In the genomic region with DNA sequence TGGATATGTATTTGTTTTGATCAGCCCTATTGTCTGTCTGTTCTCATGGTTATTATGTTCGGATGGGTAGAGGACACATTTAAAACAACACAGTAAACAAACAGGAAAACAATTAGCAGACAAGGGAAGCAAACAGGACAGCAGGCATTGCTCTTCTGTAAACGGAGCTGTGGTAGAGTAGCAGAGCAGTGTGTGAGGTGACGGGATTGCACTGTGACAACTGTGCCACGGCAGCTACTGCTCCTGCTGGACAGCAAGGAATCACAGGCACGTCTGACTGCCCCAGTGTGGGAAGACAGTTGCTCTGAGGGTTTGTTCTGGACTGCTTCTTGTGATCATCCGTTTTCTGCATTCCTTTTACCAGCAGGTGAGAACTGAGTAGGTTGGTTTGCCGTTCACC, we compare ENCODE assay signal across 10 mouse cellular contexts.
DNase-seq lines count a peak whose midpoint lies in the region; ATAC-seq and TF ChIP-seq lines count a peak whose summit lies in the region.
"Had no signal": no experiment of that assay in that cellular context is flagged by ENCODE, and none has a peak within 500 bp of the region (broad histone marks: within the 10 kb centered on the region; RNA-seq: fewer than 3 reads in every experiment).

No protein-coding gene starts in this region.

- intact Hi-C loops in heart, postnatal 36 days (cut with DNase I): loop anchor here (1.0 to 2.0 kb wide), 3 partner anchors 60 to 387 kb away; no protein-coding TSS in a partner anchor

- H3K9me3 ChIP-seq in heart, embryonic 13.5 days: no peaks in the 10 kb centered on the region
- H3K9me3 ChIP-seq in liver, postnatal 0 days (ENCODE audit: low read length): no peaks in the 10 kb centered on the region
- H3K9me3 ChIP-seq in liver, embryonic 12.5 days (replicated peaks): no peaks in the 10 kb centered on the region
- H3K9me3 ChIP-seq in midbrain, embryonic 15.5 days: no peaks in the 10 kb centered on the region
- H3K9me3 ChIP-seq in midbrain, embryonic 10.5 days (replicated peaks): no peaks in the 10 kb centered on the region

- 57% methylated on average over 7 of the region's 7 CpGs for WGBS in heart, embryonic 13.5 days
- WGBS in liver, postnatal 0 days (ENCODE audit: insufficient replicate concordance): 67% methylated on average over 7 of the region's 7 CpGs
- WGBS in liver, embryonic 12.5 days (ENCODE audit: insufficient replicate concordance): 55% methylated on average over 7 of the region's 7 CpGs
- WGBS in midbrain, embryonic 15.5 days: 53% methylated on average over 7 of the region's 7 CpGs
- 72% methylated on average over 7 of the region's 7 CpGs for WGBS in midbrain, embryonic 10.5 days

- peak overlapping the region; percentile 1; the same call in 1 of the 2 replicates for H3K27ac ChIP-seq in heart, embryonic 13.5 days (replicated peaks)
- H3K27ac ChIP-seq in liver, postnatal 0 days (ENCODE audit: low read depth): peak overlapping the region; percentile 60; the same call in 1 of the 2 replicates
- H3K27ac ChIP-seq in liver, embryonic 12.5 days: no peak overlapping the region
- peak overlapping the region; percentile 3; the same call in 1 of the 2 replicates for H3K27ac ChIP-seq in midbrain, embryonic 15.5 days
- no peak overlapping the region for H3K27ac ChIP-seq in midbrain, embryonic 10.5 days (replicated peaks)

- H3K4me3 ChIP-seq in heart, embryonic 13.5 days: no peak overlapping the region
- no peak overlapping the region for H3K4me3 ChIP-seq in liver, postnatal 0 days (ENCODE audit: low read depth, low read length)
- H3K4me3 ChIP-seq in liver, embryonic 12.5 days: no peak overlapping the region
- H3K4me3 ChIP-seq in midbrain, embryonic 15.5 days: no peak overlapping the region
- H3K4me3 ChIP-seq in midbrain, embryonic 10.5 days: no peak overlapping the region

- TF ChIP-seq EP300 in liver, postnatal 0 days (IDR thresholded peaks at IDR 0.05; ENCODE audit: low read depth): no peak

- no peak overlapping the region for H3K4me2 ChIP-seq in heart, embryonic 13.5 days
- no peak overlapping the region for H3K4me2 ChIP-seq in liver, postnatal 0 days (ENCODE audit: low read depth, low read length)
- no peak overlapping the region for H3K4me2 ChIP-seq in liver, embryonic 12.5 days
- H3K4me2 ChIP-seq in midbrain, embryonic 15.5 days: no peak overlapping the region

- H3K27me3 ChIP-seq in heart, embryonic 13.5 days (replicated peaks): no peaks in the 10 kb centered on the region
- no peaks in the 10 kb centered on the region for H3K27me3 ChIP-seq in liver, postnatal 0 days (ENCODE audit: insufficient read depth, low read length)
- no peaks in the 10 kb centered on the region for H3K27me3 ChIP-seq in liver, embryonic 12.5 days (replicated peaks)
- no peaks in the 10 kb centered on the region for H3K27me3 ChIP-seq in midbrain, embryonic 15.5 days (replicated peaks)
- no peaks in the 10 kb centered on the region for H3K27me3 ChIP-seq in midbrain, embryonic 10.5 days (ENCODE audit: low read depth, poor library complexity, severe bottlenecking)

- ATAC-seq in heart, embryonic 13.5 days (ENCODE audit: extremely low read depth, insufficient number of reproducible peaks, low FRiP score, low TSS enrichment): no peak
- no peak for ATAC-seq in liver, postnatal 0 days
- ATAC-seq in liver, embryonic 12.5 days: no peak
- peak; percentile 59; the same call in 1 of the 2 replicates for ATAC-seq in midbrain, embryonic 15.5 days (replicated peaks)

- no peak for DNase-seq in heart, postnatal 36 days
- no peak for DNase-seq in liver, postnatal 0 days
- DNase-seq in midbrain, embryonic 10.5 days (ENCODE audit: low spot score): no peak
- DNase-seq in kidney, postnatal 36 days: no peak
- DNase-seq: adrenal gland, postnatal 25 days; right cerebral cortex, postnatal 4 days had no signal

- peaks cover 60% of the 10 kb centered on the region for H3K4me1 ChIP-seq in heart, embryonic 13.5 days
- H3K4me1 ChIP-seq in liver, postnatal 0 days (ENCODE audit: insufficient read depth): peaks cover 50% of the 10 kb centered on the region
- H3K4me1 ChIP-seq in liver, embryonic 12.5 days: peaks cover 68% of the 10 kb centered on the region
- H3K4me1 ChIP-seq in midbrain, embryonic 15.5 days: peaks cover 32% of the 10 kb centered on the region
- H3K4me1 ChIP-seq in midbrain, embryonic 10.5 days: peaks cover 41% of the 10 kb centered on the region

- H3K36me3 ChIP-seq in heart, embryonic 13.5 days: no peaks in the 10 kb centered on the region
- H3K36me3 ChIP-seq in liver, postnatal 0 days (replicated peaks; ENCODE audit: insufficient read depth, low read length): no peaks in the 10 kb centered on the region
- peaks cover 3% of the 10 kb centered on the region; the same call in 1 of the 2 replicates for H3K36me3 ChIP-seq in liver, embryonic 12.5 days
- H3K36me3 ChIP-seq in midbrain, embryonic 15.5 days (replicated peaks): no peaks in the 10 kb centered on the region
- H3K36me3 ChIP-seq in midbrain, embryonic 10.5 days: no peaks in the 10 kb centered on the region

- no peak; the same call in 1 of the 2 replicates for TF ChIP-seq CTCF in liver, postnatal 0 days (IDR thresholded peaks at IDR 0.05; ENCODE audit: low read depth)

- 0 out of 2 replicates have a peak overlapping the region, but pooled peaks have one; percentile 24 for H3K9ac ChIP-seq in heart, embryonic 13.5 days
- no peak overlapping the region for H3K9ac ChIP-seq in liver, postnatal 0 days (replicated peaks)
- H3K9ac ChIP-seq in liver, embryonic 12.5 days: no peak overlapping the region
- H3K9ac ChIP-seq in midbrain, embryonic 15.5 days: no peak overlapping the region
- H3K9ac ChIP-seq: forebrain, postnatal 0 days had no signal

Comparison
In these comparisons a context has a peak if more than half of its experiments do, and no peak if none do; other contexts are left out.
1. H3K27ac ChIP-seq: peak in heart, embryonic 13.5 days (single experiment), liver, postnatal 0 days (single experiment) and midbrain, embryonic 15.5 days (single experiment); none in liver, embryonic 12.5 days (single experiment) and midbrain, embryonic 10.5 days (single experiment).